Mouse (Mus musculus): ENCODE measurements at regions not wholly inside any gene's neighbourhood (a gene's known extent, or its start where the extent isn't known, plus 50 kb on each side); places are given as distances from the start of the nearest gene placed in this dataset.

DNA sequence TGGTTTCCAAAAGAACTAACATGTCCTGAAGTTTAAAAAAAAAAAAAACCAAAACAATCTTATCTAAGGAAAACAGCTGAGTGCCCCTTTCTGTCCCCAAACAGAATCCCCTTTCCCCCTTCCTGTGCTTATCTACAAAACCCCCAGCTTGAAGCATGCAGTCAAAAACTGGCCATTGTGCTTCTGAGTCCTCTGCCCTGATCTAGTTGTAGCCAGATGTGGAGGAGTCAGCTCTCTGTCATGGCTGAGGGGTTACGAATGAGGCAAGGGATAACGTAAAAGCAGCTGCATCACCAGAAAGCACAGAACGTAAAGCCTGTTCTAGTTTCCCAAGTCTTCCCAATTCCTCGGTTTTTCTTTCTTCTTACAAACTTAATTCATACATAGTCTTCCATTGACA, 164.3 kb upstream of the Tbc1d2b start:
- Histone ChIP-seq H3K4me1 (replicated peaks) (no peaks in the 10 kb centered on the region), H3K36me3 (no peaks in the 10 kb centered on the region), H3K27ac (replicated peaks) (no peak overlapping the region), H3K9ac (no peak overlapping the region), H3K4me2 (no peak overlapping the region), H3K9me3 (no peaks in the 10 kb centered on the region), H3K4me3 (no peak overlapping the region), H3K27me3 (no peaks in the 10 kb centered on the region)
- ATAC-seq (ENCODE audit: low FRiP score, low read depth), result no peak
- WGBS, result 63% methylated on average over 4 of the region's 4 CpGs

DNA sequence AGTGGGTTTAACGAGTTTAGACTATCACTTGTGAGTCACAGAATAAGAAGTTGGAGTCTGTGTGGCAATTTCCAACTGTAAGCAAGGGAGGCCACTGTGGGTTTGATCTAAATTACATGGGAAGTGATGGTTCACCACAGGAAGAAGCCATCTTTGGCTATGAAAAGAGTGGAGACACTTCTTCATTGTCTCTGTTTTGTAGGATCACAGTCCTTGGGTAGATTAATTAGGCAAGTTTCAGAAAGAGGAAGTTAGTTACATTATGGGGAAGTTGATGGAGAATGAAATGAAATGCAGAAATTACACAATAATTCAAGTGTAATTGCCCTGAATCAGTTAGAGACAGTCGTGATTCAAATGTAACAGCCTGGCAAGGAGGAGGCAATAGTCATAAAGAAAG, 160.3 kb upstream of the Tbc1d2b start:
- Histone ChIP-seq H3K9me3 (no peaks in the 10 kb centered on the region), H3K27me3 (no peaks in the 10 kb centered on the region), H3K4me3 (no peak overlapping the region), H3K9ac (no peak overlapping the region), H3K4me2 (no peak overlapping the region), H3K27ac (replicated peaks) (no peak overlapping the region), H3K4me1 (replicated peaks) (no peaks in the 10 kb centered on the region), H3K36me3 (no peaks in the 10 kb centered on the region)
- 87% methylated on average over 2 of the region's 2 CpGs for WGBS
- ATAC-seq (ENCODE audit: low FRiP score, low read depth), result no peak

DNA sequence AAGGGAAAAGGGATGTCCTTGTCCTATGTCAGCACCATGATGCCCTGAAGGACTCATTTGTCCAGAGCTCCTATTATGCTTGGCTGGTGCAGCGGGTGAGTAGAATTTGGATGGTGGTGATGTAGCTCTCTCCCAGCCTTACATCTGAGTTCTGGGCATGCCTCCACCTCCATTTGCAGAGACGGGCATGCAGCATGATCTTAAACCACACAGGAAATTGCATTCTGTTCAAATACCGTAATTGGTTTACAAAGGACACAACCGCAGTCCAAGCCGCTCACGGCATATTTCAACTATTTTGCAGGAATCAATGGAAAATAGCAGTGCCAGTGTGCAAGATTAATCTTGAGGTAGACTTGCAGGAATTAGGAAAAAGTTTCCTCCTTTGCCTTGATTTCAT, 151.1 kb upstream of the Tbc1d2b start:
- Histone ChIP-seq H3K9ac (no peak overlapping the region), H3K4me2 (no peak overlapping the region), H3K9me3 (no peaks in the 10 kb centered on the region), H3K4me1 (replicated peaks) (no peaks in the 10 kb centered on the region), H3K36me3 (no peaks in the 10 kb centered on the region), H3K27ac (replicated peaks) (no peak overlapping the region), H3K4me3 (no peak overlapping the region), H3K27me3 (no peaks in the 10 kb centered on the region)
- WGBS, result 93% methylated on average over 6 of the region's 6 CpGs
- ATAC-seq (ENCODE audit: low FRiP score, low read depth), result no peak

DNA sequence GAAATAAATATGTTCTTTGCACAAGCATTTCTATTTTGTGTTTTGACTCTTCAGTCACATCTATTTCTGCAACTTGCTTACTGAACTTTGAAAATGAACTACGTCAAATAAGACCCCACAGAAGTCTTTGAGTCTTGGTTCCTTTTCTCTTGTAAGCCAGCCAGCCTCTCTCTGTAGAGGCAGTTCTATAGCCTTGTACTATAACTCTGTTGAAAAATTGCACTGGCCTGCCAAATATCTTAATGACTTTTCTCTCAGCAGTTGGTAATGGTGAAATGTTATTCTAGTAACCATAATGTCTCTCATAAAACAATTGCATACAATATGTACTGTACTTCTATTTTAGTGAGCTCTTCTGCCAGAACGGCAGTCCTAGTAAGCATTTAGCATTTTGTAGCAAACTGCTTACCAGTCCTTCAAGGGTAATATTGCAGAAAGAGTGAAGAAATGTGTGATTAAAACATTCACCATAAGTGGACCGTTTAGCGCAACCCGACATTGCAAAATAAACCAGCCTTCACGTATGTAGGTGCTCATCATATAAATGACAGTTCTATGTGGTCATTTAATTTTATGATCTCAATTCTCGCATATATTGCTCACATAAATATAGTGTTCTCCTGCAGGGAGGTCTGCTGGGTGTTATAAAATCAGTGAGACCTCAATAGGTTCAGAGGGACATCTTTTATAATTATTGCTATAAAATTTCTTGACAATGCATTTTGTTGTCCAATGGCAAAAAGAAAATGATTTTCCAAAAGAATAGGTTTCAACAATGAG, 149.3 kb upstream of the Tbc1d2b start:
- ATAC-seq (ENCODE audit: low FRiP score, low read depth), result no peak

DNA sequence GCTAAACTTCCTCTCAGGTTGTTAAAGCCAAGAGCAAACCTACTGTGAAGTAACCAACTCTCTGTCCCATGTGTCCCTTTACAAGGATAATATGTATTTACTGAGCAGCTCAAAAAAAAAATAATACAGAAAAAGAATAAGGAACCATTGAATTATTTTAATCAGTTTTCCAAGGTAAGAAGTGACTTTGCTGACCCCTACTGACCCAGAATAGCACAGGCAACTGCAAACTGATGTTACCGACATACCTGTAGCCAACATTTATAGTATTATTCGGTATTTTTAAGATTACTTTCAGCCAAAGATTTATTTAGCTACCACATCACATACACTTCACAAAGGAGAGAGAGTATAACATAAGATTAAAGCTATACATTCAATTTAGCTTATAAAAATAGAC, 138.2 kb upstream of the Tbc1d2b start:
- no peak overlapping the region for H3K4me3 ChIP-seq
- no peak overlapping the region for H3K27ac ChIP-seq (replicated peaks)
- no peaks in the 10 kb centered on the region for H3K27me3 ChIP-seq
- no peaks in the 10 kb centered on the region for H3K4me1 ChIP-seq (replicated peaks)
- WGBS, result 71% methylated on average over 2 of the region's 2 CpGs
- H3K9ac ChIP-seq, result no peak overlapping the region
- no peaks in the 10 kb centered on the region for H3K9me3 ChIP-seq
- H3K36me3 ChIP-seq, result no peaks in the 10 kb centered on the region
- H3K4me2 ChIP-seq, result no peak overlapping the region
- no peak for ATAC-seq (ENCODE audit: low FRiP score, low read depth)

More for the DNA sequence above, 149.3 kb upstream of the Tbc1d2b start:
- H3K36me3 ChIP-seq, result no peaks in the 10 kb centered on the region
- no peaks in the 10 kb centered on the region for H3K27me3 ChIP-seq
- no peak overlapping the region for H3K4me3 ChIP-seq
- no peaks in the 10 kb centered on the region for H3K4me1 ChIP-seq (replicated peaks)
- H3K4me2 ChIP-seq, result no peak overlapping the region
- 79% methylated on average over 7 of the region's 7 CpGs for WGBS
- no peak overlapping the region for H3K9ac ChIP-seq
- H3K27ac ChIP-seq (replicated peaks), result no peak overlapping the region
- H3K9me3 ChIP-seq, result no peaks in the 10 kb centered on the region

DNA sequence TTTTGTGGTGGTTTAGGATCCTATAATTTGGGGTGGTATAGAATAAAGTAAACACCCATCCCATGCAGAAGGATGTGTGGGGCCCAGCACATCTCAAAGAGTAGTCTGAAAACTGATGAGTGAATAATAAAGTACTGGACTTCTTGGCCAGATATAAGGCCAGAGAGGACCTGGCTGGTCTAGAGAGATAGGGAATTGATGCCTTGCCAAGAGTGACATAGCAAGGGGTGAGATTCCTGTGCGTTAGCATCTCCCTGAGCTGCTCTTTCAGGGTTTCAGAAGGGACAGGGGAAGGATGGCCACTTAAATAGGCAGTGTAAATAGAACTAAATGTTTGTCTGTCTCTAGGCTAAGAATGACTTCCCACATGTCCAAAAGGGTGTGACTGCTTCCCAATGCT, 137.0 kb upstream of the Tbc1d2b start:
- no peak for ATAC-seq (ENCODE audit: low FRiP score, low read depth)
- no peaks in the 10 kb centered on the region for H3K4me1 ChIP-seq (replicated peaks)
- H3K27ac ChIP-seq (replicated peaks), result no peak overlapping the region
- no peak overlapping the region for H3K4me3 ChIP-seq
- H3K4me2 ChIP-seq, result no peak overlapping the region
- H3K9me3 ChIP-seq, result no peaks in the 10 kb centered on the region
- WGBS, result 73% methylated on average over 1 of the region's 1 CpGs
- no peak overlapping the region for H3K9ac ChIP-seq
- no peaks in the 10 kb centered on the region for H3K27me3 ChIP-seq
- H3K36me3 ChIP-seq, result no peaks in the 10 kb centered on the region

DNA sequence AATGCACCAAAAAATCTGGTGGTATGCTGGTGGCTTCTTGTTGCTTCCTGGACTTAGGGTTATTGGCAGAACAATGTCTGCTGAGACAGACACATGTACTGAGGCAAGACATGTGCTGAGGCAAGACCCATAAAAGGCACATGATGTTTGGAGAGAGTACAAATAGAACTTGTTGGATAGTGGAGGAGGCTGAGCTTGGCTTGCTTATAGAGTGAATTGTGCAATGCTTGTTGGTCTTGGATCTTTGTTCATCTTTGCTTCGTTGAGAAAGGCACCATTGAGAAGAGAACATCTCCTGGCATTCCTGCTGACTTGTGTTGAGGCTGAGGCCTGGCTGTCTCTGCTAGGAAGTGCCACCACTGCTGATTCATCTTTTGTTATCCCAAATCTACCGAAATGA, 117.8 kb upstream of the Tbc1d2b start:
- Histone ChIP-seq H3K9ac (no peak overlapping the region), H3K27ac (replicated peaks) (no peak overlapping the region), H3K36me3 (no peaks in the 10 kb centered on the region), H3K4me1 (replicated peaks) (no peaks in the 10 kb centered on the region), H3K4me3 (no peak overlapping the region), H3K9me3 (no peaks in the 10 kb centered on the region), H3K27me3 (no peaks in the 10 kb centered on the region), H3K4me2 (no peak overlapping the region)
- ATAC-seq (ENCODE audit: low FRiP score, low read depth), result no peak
- 63% methylated on average over 2 of the region's 2 CpGs for WGBS

DNA sequence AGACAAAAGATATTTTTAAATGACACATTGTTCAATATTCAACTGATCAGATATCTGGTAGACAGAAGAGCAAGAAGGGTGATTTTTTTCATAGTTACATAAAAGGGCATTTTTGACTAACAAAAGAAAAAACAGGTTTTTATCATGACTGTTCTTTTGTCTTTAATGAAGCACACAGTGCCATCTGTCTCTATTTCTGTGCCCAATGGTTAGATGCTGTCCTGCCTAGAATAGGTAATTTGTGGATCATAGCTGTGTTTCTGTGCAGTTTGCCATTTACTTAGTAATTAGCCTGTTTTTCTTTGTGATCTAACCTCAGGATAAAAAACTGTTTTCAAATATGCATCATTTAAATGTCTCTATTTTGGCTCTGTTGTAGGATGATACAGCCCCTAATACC, 114.4 kb upstream of the Tbc1d2b start:
- ATAC-seq (ENCODE audit: low FRiP score, low read depth), result no peak
- no peak overlapping the region for H3K27ac ChIP-seq (replicated peaks)
- H3K36me3 ChIP-seq, result no peaks in the 10 kb centered on the region
- H3K4me1 ChIP-seq (replicated peaks), result no peaks in the 10 kb centered on the region
- no peaks in the 10 kb centered on the region for H3K27me3 ChIP-seq
- H3K9me3 ChIP-seq, result no peaks in the 10 kb centered on the region
- no peak overlapping the region for H3K4me3 ChIP-seq
- no peak overlapping the region for H3K4me2 ChIP-seq
- no peak overlapping the region for H3K9ac ChIP-seq

DNA sequence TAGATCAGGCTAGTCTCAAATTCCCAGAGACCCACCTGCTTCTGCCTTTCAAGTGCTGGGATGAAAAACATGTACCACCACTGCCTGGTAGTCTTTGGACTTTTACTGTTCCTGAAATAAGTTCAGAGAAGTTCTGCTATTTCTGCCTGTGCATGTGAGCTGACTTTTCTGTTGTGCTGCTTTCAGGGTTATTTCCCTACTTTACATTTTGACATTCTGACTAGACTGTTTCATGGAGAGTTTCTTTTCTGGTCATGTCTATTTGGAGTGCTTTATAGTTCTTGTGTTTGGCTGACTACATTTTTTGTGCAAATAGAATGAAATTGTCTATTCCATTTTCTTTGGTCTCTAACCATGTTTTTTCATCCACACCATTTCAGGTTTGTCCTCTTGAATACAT, 109.5 kb upstream of the Tbc1d2b start:
- no peak for ATAC-seq (ENCODE audit: low FRiP score, low read depth)
- Histone ChIP-seq H3K4me3 (no peak overlapping the region), H3K9me3 (no peaks in the 10 kb centered on the region), H3K27ac (replicated peaks) (no peak overlapping the region), H3K9ac (no peak overlapping the region), H3K27me3 (no peaks in the 10 kb centered on the region), H3K36me3 (no peaks in the 10 kb centered on the region), H3K4me1 (replicated peaks) (no peaks in the 10 kb centered on the region), H3K4me2 (no peak overlapping the region)

DNA sequence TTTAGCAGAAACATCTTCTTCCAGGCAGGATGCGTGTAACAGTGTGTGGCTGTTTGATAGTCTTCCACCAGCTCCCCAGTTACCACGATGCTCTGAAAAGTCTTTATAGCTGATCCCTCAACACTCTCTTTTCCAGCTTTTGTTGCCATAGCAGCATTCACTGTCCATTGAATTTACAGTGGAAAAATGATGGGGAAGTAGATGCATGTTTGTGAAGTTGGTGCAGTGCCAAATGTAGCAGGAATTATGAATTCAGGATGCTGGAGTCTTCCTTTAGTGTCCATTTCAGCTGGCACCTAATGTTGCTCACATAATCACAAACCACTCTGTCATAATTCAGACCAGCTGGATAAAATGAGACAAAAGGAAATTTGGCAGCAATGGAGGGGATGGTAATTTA, 99.0 kb upstream of the Tbc1d2b start:
- Histone ChIP-seq H3K9me3 (no peaks in the 10 kb centered on the region), H3K9ac (no peak overlapping the region), H3K36me3 (no peaks in the 10 kb centered on the region), H3K4me2 (no peak overlapping the region), H3K27ac (replicated peaks) (0 out of 2 replicates have a peak overlapping the region, but pooled peaks have one; percentile 45), H3K4me1 (replicated peaks) (no peaks in the 10 kb centered on the region), H3K4me3 (no peak overlapping the region), H3K27me3 (no peaks in the 10 kb centered on the region)
- 43% methylated on average over 2 of the region's 2 CpGs for WGBS
- peak; percentile 86 for ATAC-seq (ENCODE audit: low FRiP score, low read depth)

DNA sequence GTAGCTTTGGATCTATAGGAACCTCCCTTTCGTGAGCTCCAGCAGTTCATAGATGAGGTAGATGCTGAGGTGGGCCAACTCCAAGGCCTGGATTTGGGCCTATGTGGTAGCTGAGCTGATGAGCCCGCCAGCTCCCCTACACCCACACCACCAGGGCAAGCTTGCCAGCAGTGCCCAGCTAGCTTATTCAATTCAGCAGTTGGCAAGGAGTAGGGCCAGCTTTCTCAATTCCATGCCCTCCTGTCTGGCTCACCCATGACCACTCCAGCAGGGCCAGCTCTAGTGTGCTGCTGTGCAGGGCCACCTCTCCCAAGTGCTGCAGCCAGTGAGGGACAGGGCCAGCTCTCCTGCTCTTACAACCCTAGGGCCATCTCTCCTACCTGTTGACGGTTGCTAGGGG, 97.1 kb upstream of the Tbc1d2b start:
- no peak overlapping the region for H3K4me3 ChIP-seq
- no peak overlapping the region for H3K9ac ChIP-seq
- 76% methylated on average over 3 of the region's 3 CpGs for WGBS
- no peak overlapping the region for H3K27ac ChIP-seq (replicated peaks)
- no peaks in the 10 kb centered on the region for H3K4me1 ChIP-seq (replicated peaks)
- H3K36me3 ChIP-seq, result no peaks in the 10 kb centered on the region
- peak; percentile 74; the same call in 1 of the 2 replicates for ATAC-seq (ENCODE audit: low FRiP score, low read depth)
- no peaks in the 10 kb centered on the region for H3K27me3 ChIP-seq
- no peak overlapping the region for H3K4me2 ChIP-seq
- no peaks in the 10 kb centered on the region for H3K9me3 ChIP-seq

DNA sequence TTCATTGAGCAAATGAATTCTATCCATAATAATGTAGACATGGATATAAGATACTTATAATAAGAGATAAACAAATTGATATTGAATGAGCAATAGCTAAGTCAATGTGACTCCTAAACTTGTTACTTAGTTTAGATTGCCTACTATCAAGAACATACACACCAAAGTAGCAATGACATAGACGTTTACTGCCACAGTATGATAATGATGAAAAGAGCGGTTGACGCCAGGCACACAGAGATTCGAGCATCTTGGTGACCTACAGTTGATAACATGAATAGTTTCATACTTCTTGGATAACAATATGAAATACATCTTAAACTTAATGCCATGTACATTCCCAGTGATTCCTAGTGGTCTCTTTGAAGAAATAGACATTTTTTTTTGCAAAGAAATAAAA, 55.9 kb upstream of the Tbc1d2b start:
- no peaks in the 10 kb centered on the region for H3K4me1 ChIP-seq (replicated peaks)
- H3K4me2 ChIP-seq, result no peak overlapping the region
- H3K9me3 ChIP-seq, result no peaks in the 10 kb centered on the region
- no peaks in the 10 kb centered on the region for H3K27me3 ChIP-seq
- H3K9ac ChIP-seq, result no peak overlapping the region
- 89% methylated on average over 4 of the region's 4 CpGs for WGBS
- no peak overlapping the region for H3K27ac ChIP-seq (replicated peaks)
- H3K4me3 ChIP-seq, result no peak overlapping the region
- ATAC-seq (ENCODE audit: low FRiP score, low read depth), result no peak
- no peaks in the 10 kb centered on the region for H3K36me3 ChIP-seq

Measured in hindbrain, embryonic 15.5 days (tissue).